Mouse (Mus musculus) midbrain, embryonic 14.5 days (tissue): ENCODE data around the gene Shpk. TPM values are rescaled to one million over a fixed set of nuclear protein-coding genes. Genes with fewer than 3 reads are reported as not detected.

Experiments used
- ATAC-seq: fragments of 200-750 bp; cut with Nextera tagmentation; 2 replicates; pipeline ENCODE4 v1.8.0; 2017; ENCODE audit warnings: moderate number of reproducible peaks, moderate library complexity; ENCODE audit not compliant: low FRiP score, low TSS enrichment
- DNase-seq: peaks from one replicate; pipeline ENCODE4 v3.0.0-alpha.2; 2015
- H3K27ac ChIP-seq: fragments of 300-500 bp; sonication (generic); replicated peaks from 2 replicates; pipeline ENCODE4 v1.5.1; 2014; ENCODE audit warnings: mild to moderate bottlenecking, low read depth, low read length, moderate library complexity
- H3K27me3 ChIP-seq: fragments of 300-500 bp; sonication (generic); 2 replicates; pipeline ENCODE4 v1.6.1; 2014; ENCODE audit warnings: low read length, control low read depth, mixed read lengths; ENCODE audit not compliant: control insufficient read depth, insufficient read depth
- H3K36me3 ChIP-seq: fragments of 300-500 bp; sonication (generic); 2 replicates; pipeline ENCODE4 v1.6.1; 2014; ENCODE audit warnings: low read length, control low read depth; ENCODE audit not compliant: control insufficient read depth, insufficient read depth
- H3K4me1 ChIP-seq: fragments of 300-500 bp; sonication (generic); 2 replicates; pipeline ENCODE4 v1.6.1; 2014; ENCODE audit warnings: mild to moderate bottlenecking, antibody characterized with exemption, low read length, control low read depth; ENCODE audit not compliant: control insufficient read depth, insufficient read depth
- H3K4me2 ChIP-seq: fragments of 300-500 bp; sonication (generic); 2 replicates; pipeline ENCODE4 v1.6.1; 2014; ENCODE audit warnings: mild to moderate bottlenecking, low read length, moderate library complexity
- H3K4me3 ChIP-seq: fragments of 300-500 bp; sonication (generic); replicated peaks from 2 replicates; pipeline ENCODE4 v1.5.1; 2014; ENCODE audit warnings: low read depth, low read length
- H3K9ac ChIP-seq: fragments of 300-500 bp; sonication (generic); replicated peaks from 2 replicates; pipeline ENCODE4 v1.6.1; 2014; ENCODE audit warnings: mild to moderate bottlenecking, low read length, moderate library complexity
- H3K9me3 ChIP-seq: fragments of 300-500 bp; sonication (generic); 2 replicates; pipeline ENCODE4 v1.6.1; 2016; ENCODE audit warnings: low read length, control low read depth, mixed read lengths; ENCODE audit not compliant: control insufficient read depth
- WGBS: fragments of 180-500 bp; shearing (Covaris S2); extraction: QIAGEN DNeasy Blood & Tissue Kit; methylation state at CpG from one replicate; pipeline ENCODE4 v1.1.7; 2014; 5-methylcytosine and 5-hydroxymethylcytosine counted together
- polyA plus RNA-seq: library from polyadenylated mRNA; unstranded; fragments of >200 nt; fragmentation: Nextera tagmentation; extraction: Ambion mirVana; gene quantifications from 2 replicates; pipeline ENCODE4 v1.2.1, GENCODE M21; 2014

Shpk gene
- polyA plus RNA-seq = 1.1 and 1.6 TPM in 2 replicates

- no peaks in the 10 kb centered on the region for H3K9me3 ChIP-seq
- no peaks in the 10 kb centered on the region for H3K27me3 ChIP-seq
- ATAC-seq (peak; percentile 97), DNase-seq (peak; percentile 97)
- peaks cover 17% of the 10 kb centered on the region for H3K4me1 ChIP-seq
- H3K4me2 ChIP-seq = peak within 1 kb of the TSS; percentile 93
- H3K4me3 ChIP-seq = peak within 1 kb of the TSS; percentile 56
- peak within 1 kb of the TSS; percentile 34; the same call in 1 of the 2 replicates for H3K27ac ChIP-seq
- WGBS = under 1% methylated on average over 32 of the region's 32 CpGs
- peak within 1 kb of the TSS; percentile 77 for H3K9ac ChIP-seq
- peaks cover 8% of the 10 kb centered on the region for H3K36me3 ChIP-seq
These were observed at the start of gene Shpk for GRCm38 (mm10) chr11:73199230-73199712. Gene Shpk, plus strand, starts transcription at chr11:73199460.

GRCm38 (mm10) chr11:73155071-73155470, 44.2 kb upstream of the Shpk start:
- ATAC-seq (no peak), DNase-seq (no peak)
- Histone ChIP-seq H3K4me1 (no peaks in the 10 kb centered on the region), H3K9ac (no peak overlapping the region), H3K9me3 (no peaks in the 10 kb centered on the region), H3K4me3 (no peak overlapping the region), H3K4me2 (no peak overlapping the region), H3K36me3 (no peaks in the 10 kb centered on the region), H3K27ac (no peak overlapping the region), H3K27me3 (peaks cover 12% of the 10 kb centered on the region)
- 81% methylated on average over 6 of the region's 6 CpGs for WGBS

- WGBS = 3% methylated on average over 49 of the region's 49 CpGs
- H3K27ac ChIP-seq = no peak within 1 kb of the TSS; the same call in 1 of the 2 replicates
- H3K9ac ChIP-seq = peak within 1 kb of the TSS; percentile 43; the same call in 1 of the 2 replicates
- H3K27me3 ChIP-seq = peaks cover 19% of the 10 kb centered on the region
- no peaks in the 10 kb centered on the region for H3K9me3 ChIP-seq
- peak; percentile 40 for ATAC-seq
- peak within 1 kb of the TSS; percentile 38 for H3K4me3 ChIP-seq
- no peaks in the 10 kb centered on the region for H3K36me3 ChIP-seq
- no peaks in the 10 kb centered on the region; the same call in 1 of the 2 replicates for H3K4me1 ChIP-seq
- peak; percentile 63 for DNase-seq
- peak within 1 kb of the TSS; percentile 68 for H3K4me2 ChIP-seq
These were observed 39.1 kb upstream of the Shpk start, which contains the start of gene P2rx5 for GRCm38 (mm10) chr11:73159957-73160810. Gene P2rx5, plus strand, starts transcription at chr11:73160421.

DNA sequence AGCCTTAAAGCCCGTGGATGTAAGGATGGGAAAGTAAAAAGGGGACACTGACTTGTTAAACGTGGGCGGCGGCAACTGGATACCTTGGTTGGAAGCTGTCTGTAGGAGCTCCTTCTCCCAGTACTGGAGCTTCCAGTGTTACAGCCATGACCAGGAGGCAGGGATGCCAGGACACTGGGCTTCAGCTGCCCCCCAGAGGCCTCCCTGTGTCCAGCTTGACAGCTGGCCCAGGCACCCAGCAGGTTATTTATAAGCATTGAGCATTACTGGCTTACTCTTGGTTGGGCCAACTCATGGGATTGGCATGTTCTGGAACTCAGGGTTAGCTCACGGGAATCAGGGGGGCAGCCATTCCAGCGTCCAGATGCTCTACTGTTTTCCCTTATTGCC, 38.5 kb upstream of the Shpk start:
- Histone ChIP-seq H3K27ac (no peak overlapping the region), H3K4me1 (no peaks in the 10 kb centered on the region; the same call in 1 of the 2 replicates), H3K27me3 (peaks cover 19% of the 10 kb centered on the region), H3K36me3 (no peaks in the 10 kb centered on the region), H3K4me2 (peak overlapping the region; percentile 68), H3K4me3 (peak overlapping the region; percentile 38), H3K9me3 (no peaks in the 10 kb centered on the region), H3K9ac (no peak overlapping the region)
- 33% methylated on average over 6 of the region's 6 CpGs for WGBS
- DNase-seq (no peak), ATAC-seq (no peak)

- Histone ChIP-seq H3K27me3 (peaks cover 19% of the 10 kb centered on the region), H3K4me3 (no peak overlapping the region), H3K9me3 (no peaks in the 10 kb centered on the region), H3K4me1 (no peaks in the 10 kb centered on the region; the same call in 1 of the 2 replicates), H3K36me3 (no peaks in the 10 kb centered on the region), H3K9ac (no peak overlapping the region), H3K27ac (no peak overlapping the region), H3K4me2 (no peak overlapping the region)
- 84% methylated on average over 4 of the region's 4 CpGs for WGBS
- ATAC-seq = no peak
- no peak for DNase-seq
These were observed 37.6 kb upstream of the Shpk start for GRCm38 (mm10) chr11:73161616-73162015.

DNA sequence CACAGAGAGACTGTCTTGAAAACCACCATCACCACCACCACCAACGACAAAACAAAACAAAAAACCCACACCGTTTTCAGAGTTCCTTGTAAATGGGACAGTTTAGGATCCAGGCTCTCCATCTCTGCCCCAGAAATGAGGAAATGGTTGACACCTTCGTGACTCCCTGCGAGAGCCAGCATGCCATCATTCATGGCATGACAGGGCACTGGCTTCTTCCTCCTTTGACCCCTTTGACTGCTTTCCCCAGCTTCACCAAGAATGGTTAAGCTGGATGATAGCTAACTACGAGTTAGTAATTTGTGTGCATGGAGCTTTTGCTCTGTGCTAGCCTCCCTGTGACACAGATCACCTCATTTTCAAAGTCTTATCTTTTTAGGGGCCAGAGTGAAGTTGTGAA, 37.0 kb upstream of the Shpk start:
- Histone ChIP-seq H3K4me2 (no peak overlapping the region), H3K9ac (no peak overlapping the region), H3K27me3 (peaks cover 19% of the 10 kb centered on the region), H3K4me1 (no peaks in the 10 kb centered on the region; the same call in 1 of the 2 replicates), H3K36me3 (no peaks in the 10 kb centered on the region), H3K4me3 (no peak overlapping the region), H3K27ac (no peak overlapping the region), H3K9me3 (no peaks in the 10 kb centered on the region)
- DNase-seq (no peak), ATAC-seq (no peak)
- WGBS = 84% methylated on average over 5 of the region's 5 CpGs

- 0 out of 2 replicates have a peak, but pooled peaks cover 2% of the 10 kb centered on the region for H3K36me3 ChIP-seq
- 82% methylated on average over 8 of the region's 8 CpGs for WGBS
- no peak for ATAC-seq
These were observed 31.2 kb upstream of the Shpk start for GRCm38 (mm10) chr11:73168071-73168470.

DNA sequence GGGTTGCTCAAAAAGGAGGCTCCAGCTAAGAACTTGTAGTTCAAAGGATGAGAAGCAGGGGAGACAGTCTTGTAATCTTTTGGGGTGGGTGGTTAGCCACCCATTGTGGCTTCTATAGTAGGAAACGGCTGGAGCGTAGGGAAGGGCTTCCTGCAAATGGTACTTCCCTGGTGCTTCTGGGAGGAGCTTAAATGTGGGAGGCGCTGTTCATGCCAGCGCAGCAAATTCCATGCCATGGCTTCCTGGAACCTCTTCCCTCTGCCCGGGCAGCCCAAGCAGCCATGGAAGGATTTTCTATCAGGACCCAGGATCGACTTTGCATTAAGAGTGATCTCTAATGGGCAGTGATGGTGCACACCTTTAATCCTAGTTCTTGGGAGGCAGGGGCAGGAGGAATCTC, 30.7 kb upstream of the Shpk start:
- DNase-seq = no peak
- Histone ChIP-seq H3K9me3 (no peaks in the 10 kb centered on the region), H3K27ac (no peak overlapping the region), H3K27me3 (no peaks in the 10 kb centered on the region), H3K9ac (no peak overlapping the region), H3K4me3 (no peak overlapping the region), H3K4me2 (no peak overlapping the region), H3K4me1 (no peaks in the 10 kb centered on the region), H3K36me3 (peaks cover 6% of the 10 kb centered on the region; the same call in 1 of the 2 replicates)
- 84% methylated on average over 6 of the region's 6 CpGs for WGBS
- no peak for ATAC-seq

More at GRCm38 (mm10) chr11:73168071-73168470, 31.2 kb upstream of the Shpk start:
- H3K27ac ChIP-seq = no peak overlapping the region
- no peak overlapping the region for H3K4me3 ChIP-seq
- no peaks in the 10 kb centered on the region for H3K27me3 ChIP-seq
- no peak overlapping the region for H3K4me2 ChIP-seq
- no peaks in the 10 kb centered on the region for H3K9me3 ChIP-seq
- DNase-seq = no peak
- H3K9ac ChIP-seq = no peak overlapping the region
- no peaks in the 10 kb centered on the region for H3K4me1 ChIP-seq
